Mouse (Mus musculus) brain, embryonic 14.5 days (tissue): ENCODE results near the gene Ren1.

Source experiments
- CTCF ChIP-seq: fragments of 200-500 bp; IDR thresholded peaks from 2 replicates; pipeline ENCODE4 v1.5.1; 2012; ENCODE audit warnings: inconsistent platforms, mild to moderate bottlenecking, moderate library complexity, borderline replicate concordance; ENCODE audit not compliant: insufficient read depth, insufficient read length; ENCODE audit errors: extremely low read depth
- POLR2A ChIP-seq: fragments of 200-500 bp; IDR thresholded peaks from 2 replicates; pipeline ENCODE4 v1.6.1; 2012; ENCODE audit warnings: mild to moderate bottlenecking, inconsistent platforms, borderline replicate concordance; ENCODE audit not compliant: poor library complexity, insufficient read depth, insufficient read length, severe bottlenecking; ENCODE audit errors: extremely low read depth

DNA sequence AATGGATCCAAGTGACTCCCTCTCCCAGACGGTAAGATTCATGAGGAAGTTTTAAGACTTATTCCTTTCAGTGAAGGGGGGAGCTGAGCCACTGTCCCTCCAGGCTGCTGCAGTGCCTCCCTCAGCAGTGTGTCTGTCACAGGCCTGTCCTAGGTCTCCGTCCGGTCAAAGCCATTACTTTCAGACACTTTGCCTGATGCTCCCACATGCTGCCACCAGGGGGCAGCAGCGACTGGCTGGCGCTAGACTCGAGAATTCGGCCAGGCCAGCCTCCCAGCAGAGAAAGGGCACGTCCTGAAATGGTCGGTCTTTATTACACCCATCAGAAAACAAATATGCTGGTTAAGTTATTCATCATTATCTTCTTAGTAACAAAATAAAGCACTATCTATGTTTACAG, 31.7 kb downstream of the Ren1 start:
- TF ChIP-seq POLR2A (no peak), CTCF (peak; percentile 98)
